Mouse (Mus musculus) monocyte, adult 59 days (primary cell): Measurements from ENCODE around the gene Snx10. TPM values are rescaled to one million over a fixed set of nuclear protein-coding genes. Genes with fewer than 3 reads are reported as not detected.

Experiments
- total RNA-seq, 2 experiments: library from RNA; stranded (reverse); gene quantifications; one replicate each; pipeline ENCODE4 v1.2.4; 2023

The Snx10 gene
- 10 to 100 TPM; 70.4 to 82.1 TPM for total RNA-seq

GRCm38 (mm10) chr6:51523807-51524320, at the start of gene Snx10:
TSS of gene Snx10 (plus strand) at chr6:51523901.

Other genes with a start within 250 kb of the Snx10 start
- under 1 TPM; 0.31 to 0.88 TPM for gene Nfe2l3, start 91.2 kb upstream of the Snx10 start, total RNA-seq
- gene Hnrnpa2b1, start 54.0 kb upstream of the Snx10 start, total RNA-seq = 100 to 1,000 TPM; 557 to 615 TPM
- 10 to 100 TPM; 38.7 to 42.7 TPM for gene Cbx3, start 53.5 kb upstream of the Snx10 start, total RNA-seq